Mouse (Mus musculus): ENCODE results near the gene Gm973. TPM values are rescaled to one million over a fixed set of nuclear protein-coding genes. Genes with fewer than 3 reads are reported as not detected.

Gene Gm973
- total RNA-seq, 2 experiments from 2014 or later: 14.8 to 15.1 TPM

DNA sequence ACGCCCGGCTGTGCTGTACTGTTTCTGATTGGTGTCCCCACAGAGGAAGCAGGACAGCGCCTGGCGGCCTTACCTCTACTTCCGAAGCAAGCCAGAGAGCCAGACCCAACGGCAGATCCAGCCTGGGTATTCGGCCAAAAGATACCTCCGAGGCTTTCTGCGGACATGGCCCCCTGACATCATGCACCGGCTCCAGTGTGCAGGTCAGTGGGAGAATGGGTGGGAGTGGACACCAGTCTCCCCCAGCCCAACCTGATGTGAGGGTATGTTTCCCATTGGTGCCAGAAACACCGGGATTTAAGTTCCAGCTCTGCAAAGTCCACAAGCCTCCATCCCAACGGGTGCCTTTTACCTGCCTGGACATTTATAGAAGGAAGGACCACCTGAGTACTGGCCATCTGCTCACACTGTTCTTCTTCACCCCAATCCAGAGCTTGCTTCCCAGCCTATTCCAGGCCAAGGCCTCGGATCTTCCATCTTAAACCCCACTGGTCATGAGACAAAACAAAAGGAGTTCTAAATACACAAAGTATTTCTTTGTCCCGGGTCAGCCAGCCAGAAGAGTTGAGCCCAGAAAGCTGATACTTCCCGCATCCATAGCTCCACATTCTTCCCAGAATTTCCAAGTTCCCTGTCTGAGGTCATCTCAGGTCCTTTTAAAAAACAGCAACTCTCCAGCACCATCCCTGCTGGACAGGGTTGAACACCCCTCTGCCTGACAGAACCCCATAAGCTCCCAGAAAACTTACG is 25.4 kb downstream of the Gm973 start:
- no peak for DNase-seq (ENCODE audit: low spot score in 2 of 2)

DNA sequence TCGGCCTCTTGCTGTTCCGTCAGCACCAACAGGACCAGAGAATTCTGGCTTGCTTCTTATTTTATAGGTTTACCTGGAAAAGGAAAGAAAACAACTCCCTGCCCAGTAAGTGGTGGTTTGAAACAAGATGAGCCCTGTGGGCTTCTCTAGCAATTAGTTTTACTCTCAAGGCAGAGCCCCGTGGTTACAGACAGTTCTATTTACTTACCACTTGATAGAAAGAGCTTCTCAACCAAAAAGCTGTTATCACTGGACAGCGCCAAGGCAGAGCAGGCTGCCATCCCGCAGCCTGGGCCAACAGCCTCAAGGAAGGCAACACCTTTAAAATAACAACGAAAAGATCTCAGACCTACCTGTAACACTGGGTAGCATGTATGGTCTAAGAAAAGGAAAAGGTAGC is 26.2 kb downstream of the Gm973 start:
- DNase-seq (ENCODE audit: low spot score in 2 of 2): no peak

DNA sequence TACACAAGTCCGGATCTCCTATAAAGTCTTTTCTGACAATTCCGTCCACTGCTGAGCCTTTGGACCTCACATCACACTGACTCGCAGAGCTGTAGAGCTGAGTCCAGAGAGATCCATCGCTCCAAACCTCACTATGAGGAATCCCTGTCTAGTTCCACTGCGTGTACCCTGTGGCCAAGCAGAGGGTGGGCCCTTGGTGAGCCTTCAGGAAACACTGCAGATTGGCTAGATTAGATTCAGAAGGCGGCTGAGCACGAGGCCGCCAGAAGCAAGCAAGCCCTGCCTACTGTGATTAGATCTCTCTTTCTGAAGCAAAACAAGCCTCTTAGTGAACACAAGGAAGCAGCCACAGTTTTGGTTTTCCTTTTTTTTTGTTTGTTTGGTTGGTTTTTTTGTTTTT is 27.8 kb downstream of the Gm973 start:
- no peak for DNase-seq (ENCODE audit: low spot score in 2 of 2)

DNA sequence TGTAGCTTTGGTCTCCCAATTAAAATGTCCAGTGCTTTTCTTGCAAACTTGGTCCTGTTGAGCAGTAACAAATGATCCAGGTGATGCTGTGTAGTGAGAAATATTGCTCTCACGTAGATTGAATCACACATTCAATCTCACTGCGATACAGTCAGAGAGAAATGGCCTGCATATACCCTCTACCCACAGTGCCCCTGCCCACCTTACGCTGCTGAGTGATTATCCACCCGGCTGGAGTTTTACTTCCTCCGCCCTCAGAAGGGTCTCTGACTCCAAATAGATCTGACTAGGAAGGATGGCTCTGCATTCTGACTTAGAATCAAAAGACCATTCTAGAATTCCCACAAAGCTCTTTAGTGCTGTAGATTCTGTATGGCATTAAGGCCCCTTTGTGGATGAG is 32.4 kb downstream of the Gm973 start:
- DNase-seq (ENCODE audit: low spot score in 2 of 2): no peak

DNA sequence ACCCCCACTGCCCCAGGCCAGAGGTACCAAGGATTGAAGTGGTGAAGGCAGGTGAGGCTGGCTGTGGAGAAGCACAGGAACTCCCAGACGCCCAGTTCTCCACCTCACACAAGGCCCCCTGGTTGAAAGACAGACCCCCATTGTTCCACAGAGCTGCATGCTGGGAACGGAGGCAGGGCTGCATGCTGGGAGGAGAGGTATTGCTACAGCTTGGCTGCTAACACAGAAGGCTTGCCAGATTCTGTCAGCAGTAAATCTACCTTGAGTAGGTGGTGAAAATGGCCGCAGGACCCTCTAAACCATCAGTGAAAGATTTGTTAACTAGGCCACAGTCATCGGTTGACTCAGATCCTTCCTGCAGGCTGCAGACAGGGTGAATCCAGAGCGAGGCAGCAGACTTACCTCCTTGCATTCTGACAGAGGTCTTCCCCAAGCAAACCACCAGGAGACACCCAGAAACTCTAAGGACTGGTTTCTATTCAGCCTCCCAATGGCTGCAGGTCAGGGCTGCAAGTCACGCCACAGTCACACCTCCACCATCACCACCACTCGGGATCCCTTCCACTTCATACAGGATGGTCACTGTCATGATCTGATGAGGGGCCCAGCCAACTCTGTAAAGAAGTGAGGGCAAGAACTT is 33.1 kb downstream of the Gm973 start:
- no peak for DNase-seq (ENCODE audit: low spot score in 2 of 2)

DNA sequence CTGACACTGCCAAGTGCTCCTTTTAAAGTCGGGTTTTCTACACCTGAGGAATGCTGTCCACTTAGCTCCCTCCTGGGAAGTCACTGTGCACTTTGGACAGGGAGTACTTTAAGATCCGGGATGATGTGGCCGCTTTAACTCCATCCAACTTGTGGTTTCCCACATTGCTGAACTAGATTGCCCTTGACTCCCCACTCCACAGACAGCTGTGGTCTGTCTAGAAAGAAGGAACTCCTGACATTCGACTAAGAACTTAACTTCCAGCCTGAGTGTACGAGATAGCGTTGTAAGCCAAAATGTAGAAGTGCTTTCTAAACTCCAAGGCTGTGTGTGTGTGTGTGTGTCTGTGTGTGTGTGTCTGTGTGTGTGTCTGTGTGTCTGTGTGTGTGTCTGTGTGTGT is 34.2 kb downstream of the Gm973 start:
- no peak for DNase-seq (ENCODE audit: low spot score in 2 of 2)

DNA sequence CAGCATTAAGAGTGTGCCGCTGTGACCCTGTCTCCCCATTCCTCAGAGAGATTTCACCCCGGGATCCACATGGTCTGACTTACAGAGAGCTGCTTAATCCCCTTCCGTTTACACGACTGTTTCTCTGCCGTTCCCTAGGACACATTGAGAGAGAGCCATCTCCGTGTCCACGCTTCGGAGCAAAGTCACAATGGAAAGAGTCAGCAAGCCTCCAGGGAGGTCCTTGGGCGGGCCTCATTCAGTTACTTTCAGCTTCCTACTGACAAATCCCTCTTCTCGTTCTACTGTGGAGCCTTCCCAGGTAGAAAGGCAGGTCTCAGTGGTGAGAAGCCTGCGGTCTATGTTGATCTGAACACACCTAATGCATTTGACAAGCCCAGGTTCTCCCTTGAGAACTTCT is 34.9 kb downstream of the Gm973 start:
- DNase-seq (ENCODE audit: low spot score in 2 of 2): no peak

DNA sequence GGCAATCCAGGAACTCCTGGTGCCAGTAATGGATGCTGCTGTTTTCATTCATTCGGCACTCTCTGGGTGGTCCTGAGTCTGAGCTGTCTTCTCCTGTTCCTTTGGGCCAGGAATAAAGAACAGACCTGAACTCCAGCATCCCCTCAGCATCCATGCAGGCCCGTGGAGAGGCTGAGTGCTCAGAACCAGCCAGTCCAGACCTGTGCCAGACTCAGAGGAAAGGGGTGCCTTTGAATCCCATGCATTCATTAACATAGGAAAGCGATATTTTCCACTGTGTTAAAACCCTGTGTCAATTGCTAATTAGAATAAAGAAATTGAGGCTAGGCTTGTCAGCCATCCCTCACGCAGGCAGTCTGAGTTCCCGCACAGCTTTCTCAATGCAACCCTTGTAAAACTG is 37.6 kb downstream of the Gm973 start:
- DNase-seq (ENCODE audit: low spot score in 2 of 2): no peak

DNA sequence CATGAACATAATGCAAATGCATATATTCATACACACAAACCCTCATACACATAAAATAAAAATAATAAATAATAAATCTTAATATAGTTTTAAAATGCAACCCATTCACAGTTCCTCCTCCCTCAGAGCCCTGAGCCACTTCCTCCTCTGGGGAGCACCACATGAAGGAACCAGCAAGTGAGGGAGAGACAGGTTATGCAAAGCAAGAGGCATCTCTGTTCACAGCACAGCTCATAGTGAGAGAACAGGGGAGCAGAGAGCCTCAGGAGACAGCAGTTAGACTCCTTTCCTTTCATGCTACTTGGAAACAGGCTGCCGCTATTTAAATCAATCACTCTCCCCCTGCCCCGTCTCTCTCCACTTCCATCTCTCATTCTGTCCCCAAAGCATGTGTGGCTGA is 47.5 kb downstream of the Gm973 start:
- no peak for DNase-seq (ENCODE audit: low spot score in 2 of 2)

DNA sequence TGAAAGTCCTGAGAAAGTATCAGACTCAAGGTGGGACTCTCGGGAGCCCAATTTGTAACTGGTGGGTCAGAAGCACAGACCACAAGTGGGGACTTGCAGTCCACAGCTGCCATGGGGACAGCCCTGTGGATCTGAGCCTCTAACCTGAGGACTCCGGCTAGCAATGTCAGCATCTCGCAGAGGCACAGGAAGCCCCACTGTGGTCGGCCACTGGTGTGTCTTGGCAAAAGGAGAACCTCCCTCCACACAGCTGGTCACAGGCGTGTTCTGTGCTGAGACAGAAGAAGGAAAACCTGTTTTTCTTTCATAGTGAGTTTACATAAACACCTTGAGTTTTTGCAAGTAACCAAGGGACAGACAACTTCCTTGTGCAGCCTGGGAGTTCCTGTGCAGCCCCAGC is 49.7 kb downstream of the Gm973 start:
- no peak for DNase-seq (ENCODE audit: low spot score in 2 of 2)

DNA sequence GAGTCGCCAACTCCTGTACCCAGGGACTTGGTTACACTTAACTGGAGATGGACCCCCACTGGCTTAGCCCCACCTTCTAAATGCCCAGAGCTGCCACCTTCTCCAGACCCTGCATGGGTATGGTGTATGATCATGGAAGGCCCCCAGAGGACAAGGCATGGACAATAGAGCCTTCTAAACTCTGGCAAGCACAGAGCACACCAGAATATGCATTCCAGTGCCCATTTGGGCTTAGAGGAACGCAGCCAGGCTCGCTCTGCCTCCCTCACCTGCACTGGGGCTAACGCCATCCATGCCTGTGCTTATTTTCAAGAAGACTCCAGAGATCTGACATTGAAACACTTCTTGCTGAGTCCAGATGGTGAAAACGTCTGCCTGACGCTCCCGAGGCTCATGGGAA is 50.2 kb downstream of the Gm973 start:
- no peak for DNase-seq (ENCODE audit: low spot score in 2 of 2)

DNA sequence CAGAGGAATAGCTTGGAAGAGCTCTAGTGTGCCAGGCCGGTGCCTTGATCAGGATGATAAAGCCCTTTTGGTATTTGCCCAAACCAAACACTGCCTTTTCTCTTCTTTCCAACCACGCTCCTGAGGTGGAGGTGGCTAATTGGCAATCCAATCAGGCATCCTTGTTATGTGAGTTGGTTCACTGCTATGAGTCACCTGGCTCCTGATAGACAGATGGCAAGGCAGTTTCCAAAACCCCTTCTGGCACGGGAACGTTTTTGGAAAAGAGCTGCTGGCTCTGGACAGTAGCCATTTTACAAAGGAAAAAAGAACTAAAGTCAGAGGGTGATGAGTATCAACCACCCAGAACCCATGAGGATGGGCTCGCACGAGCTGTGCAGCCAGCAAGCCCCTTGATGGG is 50.9 kb downstream of the Gm973 start:
- DNase-seq (ENCODE audit: low spot score in 2 of 2): peak; percentile 41 to 67

DNA sequence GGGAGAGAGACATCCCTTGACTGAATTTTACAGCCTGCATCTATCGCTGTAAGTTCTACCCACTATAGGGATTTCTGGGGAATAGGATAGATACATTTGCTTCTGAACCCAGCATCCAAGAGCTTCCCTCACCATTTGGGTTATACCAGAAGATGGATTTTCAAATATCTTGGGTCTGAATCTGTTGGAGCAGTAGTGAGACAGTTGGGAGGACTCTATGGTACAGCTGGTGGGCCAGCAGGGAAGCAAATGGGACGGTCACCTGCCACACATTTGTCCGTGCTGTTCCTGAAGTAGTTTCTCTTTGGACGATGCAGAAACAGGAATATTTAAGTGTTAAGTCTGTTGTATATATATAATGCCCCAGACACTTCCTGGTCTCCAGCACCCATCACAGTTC is 51.5 kb downstream of the Gm973 start:
- DNase-seq (ENCODE audit: low spot score in 2 of 2): no peak

DNA sequence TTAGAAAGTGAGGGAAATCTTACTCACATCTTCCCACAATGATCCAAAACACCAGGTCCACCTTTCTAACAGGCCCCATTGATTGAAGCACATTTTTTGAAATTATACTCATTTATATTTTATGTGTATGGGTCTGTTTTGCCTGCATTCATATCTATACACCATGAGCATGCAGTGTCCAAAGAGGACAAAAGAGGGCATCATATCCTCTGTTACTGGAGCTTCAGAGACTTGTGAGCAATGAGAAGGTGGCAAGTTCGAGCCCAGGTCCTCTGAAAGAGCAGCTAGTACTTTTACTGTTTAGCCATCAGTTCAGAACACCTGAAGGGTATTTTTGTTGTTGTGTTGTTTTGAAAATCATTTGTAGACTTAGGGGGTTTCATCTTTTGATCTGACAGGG is 52.2 kb downstream of the Gm973 start:
- DNase-seq (ENCODE audit: low spot score in 2 of 2): no peak

DNA sequence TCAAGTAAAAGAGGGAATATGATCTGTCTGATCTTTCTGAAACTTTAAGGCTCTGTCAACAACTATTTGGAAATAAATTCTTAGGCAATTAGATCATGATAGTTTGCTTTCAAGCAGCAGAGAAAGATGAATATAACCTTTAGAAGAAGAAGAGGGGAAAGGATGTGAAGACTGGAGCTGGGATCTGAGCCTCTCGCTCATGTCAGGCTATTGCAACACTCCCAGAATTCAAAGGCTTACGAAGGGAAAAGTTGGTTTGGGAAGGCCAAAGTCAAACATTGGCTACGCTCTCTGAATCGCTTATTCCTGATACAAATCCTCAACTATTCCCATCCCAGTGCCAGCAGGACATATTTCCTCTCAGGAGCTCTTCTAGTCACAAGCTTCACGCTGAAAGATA is 53.2 kb downstream of the Gm973 start:
- DNase-seq (ENCODE audit: low spot score in 2 of 2): no peak

DNA sequence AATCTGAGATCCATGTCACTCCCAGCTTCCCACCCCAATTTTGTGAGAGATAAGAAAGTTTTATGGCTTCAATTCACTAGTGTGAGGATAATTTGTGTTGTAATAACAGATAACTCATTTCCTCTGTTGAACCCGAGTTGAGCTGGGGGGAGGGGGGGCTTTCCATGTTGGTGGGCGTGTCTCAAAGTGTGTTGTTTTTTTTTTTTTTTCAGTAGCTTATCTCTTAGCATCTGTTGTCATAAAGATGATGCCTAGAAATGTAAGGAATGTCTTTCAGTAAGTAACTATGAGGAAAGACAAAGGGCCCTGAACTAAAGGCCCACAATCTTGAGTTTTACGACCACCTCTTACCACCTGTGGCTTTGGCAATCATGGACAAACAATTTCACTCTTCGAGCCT is 54.7 kb downstream of the Gm973 start:
- no peak for DNase-seq (ENCODE audit: low spot score in 2 of 2)

DNA sequence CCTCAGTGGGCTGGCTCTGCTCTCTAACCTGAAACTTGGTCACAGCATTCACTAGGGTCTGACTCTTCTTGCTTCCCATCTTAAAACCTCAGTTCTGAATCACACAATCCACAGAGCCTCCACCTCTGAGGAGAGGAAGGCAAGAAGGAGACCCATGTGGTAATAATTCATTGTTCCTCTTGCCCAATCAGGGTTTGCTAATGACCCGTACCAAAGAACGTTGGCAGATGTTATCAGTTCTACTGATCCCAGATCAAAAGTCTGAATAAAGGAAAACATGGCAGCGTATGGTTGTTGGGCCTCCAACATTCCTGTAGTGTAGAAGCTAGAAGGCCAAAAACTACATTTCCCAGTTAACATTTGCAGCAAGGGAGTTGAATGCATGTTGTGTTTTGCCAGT is 55.4 kb downstream of the Gm973 start:
- no peak for DNase-seq (ENCODE audit: low spot score in 2 of 2)

DNA sequence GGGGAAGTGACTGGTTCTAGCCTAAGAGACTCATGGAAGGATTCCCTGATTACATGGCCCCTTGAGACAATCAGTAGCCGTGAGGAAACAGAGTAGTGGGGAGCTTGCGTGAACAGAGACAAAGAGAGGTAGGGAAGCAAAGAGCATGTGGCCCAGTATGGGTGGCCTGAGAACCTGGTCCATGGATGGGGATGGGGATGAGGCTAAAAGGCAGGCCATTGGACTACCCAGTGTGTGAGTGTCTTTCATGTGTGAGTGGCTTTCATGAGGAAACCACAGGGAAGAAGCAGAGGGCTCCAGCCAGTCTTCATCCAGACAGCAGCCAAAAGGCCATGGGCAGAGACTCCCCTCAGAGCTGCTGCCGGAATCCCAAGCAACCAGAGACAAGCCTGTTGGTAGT is 57.8 kb downstream of the Gm973 start:
- DNase-seq (ENCODE audit: low spot score in 2 of 2): no peak

DNA sequence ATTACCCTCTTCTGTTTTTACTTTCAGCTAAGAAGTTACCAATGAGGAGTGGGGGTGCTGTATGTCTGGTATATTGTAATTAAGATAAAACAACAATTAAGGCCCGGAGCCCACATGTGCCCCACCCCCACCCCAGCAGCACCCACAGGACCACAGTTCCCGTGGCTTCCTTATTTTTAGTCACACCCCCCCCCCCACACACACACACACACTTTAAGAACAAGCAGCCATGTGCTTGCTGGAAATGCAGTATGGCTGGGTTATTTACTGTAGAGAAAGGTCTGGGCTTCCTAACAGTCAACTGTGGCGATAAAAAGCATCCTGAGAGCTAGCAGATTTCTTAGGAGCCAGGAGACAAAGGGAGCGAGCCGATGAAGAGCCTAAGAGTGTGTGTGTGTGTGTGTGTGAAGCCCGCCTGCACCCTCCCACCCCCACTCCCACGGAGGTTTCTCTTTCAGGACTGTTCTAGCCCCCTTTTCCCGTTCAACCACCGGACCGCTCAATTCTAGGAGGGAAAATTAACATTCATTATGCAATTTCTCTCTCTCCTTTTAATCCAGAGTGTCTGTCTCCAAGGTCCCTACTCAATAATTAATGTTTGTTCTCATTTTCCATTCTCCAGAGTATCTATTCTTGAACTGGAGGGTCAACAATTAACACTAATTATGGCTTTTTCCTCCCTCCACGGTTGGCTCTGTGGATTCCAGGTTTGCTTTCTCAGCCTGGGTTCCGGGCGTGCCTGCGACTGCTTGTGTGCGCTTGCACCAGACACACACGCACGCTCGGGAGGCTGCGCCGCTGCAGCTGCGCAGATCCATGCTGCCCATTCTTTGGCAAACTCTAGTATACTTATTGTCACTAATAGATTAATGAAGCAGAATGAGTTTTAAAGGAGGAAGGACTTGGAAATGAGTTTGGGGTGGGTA is 58.5 kb downstream of the Gm973 start:
- DNase-seq (ENCODE audit: low spot score in 2 of 2): peak; percentile 22 to 61

DNA sequence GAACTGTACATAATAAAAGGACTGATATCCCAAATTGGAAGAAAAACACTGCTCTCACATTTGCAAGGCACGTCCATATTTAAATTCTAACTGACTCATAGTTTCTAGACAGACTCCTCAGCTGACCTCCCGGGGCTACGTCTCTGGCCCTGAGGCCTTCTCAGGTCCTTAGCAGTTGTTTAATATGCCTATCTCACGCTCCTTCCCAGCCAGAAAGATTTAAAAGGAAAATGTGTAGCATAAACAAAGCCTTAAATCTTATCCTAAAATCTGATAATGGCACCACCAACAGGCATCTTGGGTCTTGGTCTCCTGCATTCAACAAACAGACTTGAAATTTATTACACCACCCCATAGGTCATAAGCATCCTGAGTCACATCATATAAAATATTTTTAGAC is 62.7 kb downstream of the Gm973 start:
- no peak for DNase-seq (ENCODE audit: low spot score in 2 of 2)

DNA sequence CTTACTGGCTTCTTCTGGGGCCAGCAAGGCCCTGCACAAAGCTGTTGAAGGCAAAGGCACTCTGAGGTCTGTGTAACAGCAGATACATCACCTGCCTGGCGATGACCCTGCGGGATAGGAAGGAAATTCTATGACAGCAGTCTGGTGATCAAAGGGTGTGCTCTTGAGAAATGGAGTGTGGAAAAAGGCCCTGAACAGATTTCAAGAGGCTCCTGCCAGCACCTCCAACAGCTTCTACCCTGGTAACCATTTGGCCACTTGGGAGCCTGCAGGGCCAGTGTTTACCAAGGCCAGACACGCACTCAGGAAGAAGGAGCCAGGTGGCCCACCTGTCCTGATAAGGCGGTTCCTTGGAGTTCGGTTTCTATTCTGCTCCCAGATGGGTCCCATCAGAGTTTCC is 63.3 kb downstream of the Gm973 start:
- DNase-seq (ENCODE audit: low spot score in 2 of 2): no peak

DNA sequence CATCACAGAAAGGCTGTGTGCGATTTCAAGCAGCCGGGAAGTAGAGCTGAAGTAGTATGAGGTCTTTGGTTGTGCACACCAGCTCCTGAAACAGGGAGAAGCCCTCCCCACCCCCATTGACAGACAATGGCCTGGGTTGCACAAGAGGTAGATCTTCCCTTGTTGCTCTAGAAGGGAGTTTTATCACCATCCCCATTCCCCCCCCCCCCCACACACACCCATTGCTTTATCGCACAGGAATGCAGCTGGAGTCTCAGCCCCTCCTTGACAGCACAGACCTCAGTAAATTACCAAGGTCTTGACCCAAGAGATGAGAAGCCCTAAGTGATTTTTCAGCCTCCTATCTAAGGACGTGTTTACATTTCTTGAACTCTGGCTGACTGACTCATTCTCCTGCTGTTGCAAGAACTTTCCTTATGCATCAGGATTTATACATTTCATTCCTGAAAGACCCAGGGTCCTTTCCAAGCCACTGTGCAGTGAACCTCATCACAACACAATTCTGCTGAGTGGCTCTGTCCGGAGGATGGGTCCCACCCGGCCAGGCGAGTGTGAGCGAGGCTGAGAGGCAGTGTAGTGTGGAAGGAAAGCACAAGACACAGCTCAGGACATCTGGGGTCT is 64.2 kb downstream of the Gm973 start:
- DNase-seq (ENCODE audit: low spot score in 2 of 2): no peak
